Mouse (Mus musculus) B cell, adult 2 months (primary cell): ENCODE data around the gene Ifitm6.
"Not testable (repeated sequence)": the region's sequence is repeated elsewhere in the genome, so short reads cannot be mapped to it uniquely, and the experiment has no call there.

Experiments
- DNase-seq, 2 experiments: peaks; one replicate each; pipeline ENCODE4 v3.0.0; 2022

Ifitm6 gene

DNA sequence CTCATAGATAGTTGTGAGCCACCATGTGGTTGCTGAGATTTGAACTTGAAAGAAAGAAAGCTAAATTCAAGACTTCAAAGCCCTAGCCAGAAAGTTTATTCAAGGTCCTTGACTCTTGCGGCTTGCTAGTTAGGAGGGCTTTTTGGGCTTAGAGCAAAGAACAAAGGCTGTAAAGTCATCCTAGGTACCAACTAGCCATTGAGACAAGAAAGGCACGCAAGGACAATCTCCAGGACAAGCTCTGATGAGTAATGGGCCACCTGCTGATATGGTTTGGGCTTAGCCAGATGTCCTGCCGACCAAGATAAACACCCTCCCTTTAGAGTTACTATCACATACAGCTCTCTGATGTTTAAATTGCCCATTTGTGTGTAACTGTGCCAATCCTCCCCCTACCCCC is 49.0 kb downstream of the Ifitm6 start:
- not testable (repeated sequence) for DNase-seq

DNA sequence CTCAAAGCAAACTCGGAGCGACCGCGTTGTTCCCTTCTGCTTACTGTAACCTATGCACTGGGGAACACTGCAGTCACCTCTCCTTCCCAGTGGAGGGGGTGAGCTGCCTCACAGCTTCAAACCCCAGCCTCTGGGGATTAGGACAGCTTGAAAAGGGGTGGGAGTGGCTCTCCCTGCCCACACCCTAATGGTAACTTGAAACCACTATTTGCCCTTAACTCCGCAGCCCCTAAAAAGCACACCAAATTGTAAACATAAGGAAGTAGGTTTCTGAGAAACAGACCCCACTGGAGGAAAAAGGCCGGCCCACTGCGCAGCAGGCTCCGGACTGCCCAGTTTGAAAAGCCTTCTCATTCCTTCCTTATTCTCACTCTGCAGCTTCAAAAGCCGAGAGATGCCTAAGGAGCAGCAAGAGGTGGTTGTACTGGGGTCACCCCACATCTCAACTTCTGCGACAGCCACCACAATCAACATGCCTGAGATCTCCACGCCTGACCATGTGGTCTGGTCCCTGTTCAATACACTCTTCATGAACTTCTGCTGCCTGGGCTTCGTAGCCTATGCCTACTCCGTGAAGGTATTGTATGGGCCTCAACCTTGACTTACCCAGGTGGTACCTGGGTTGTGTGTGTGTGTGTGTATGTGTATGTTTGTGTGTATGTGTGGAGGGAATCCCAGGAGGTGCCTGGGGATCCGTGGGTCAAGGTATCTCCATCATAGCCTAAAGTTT is 49.7 kb downstream of the Ifitm6 start:
- no peak for DNase-seq

DNA sequence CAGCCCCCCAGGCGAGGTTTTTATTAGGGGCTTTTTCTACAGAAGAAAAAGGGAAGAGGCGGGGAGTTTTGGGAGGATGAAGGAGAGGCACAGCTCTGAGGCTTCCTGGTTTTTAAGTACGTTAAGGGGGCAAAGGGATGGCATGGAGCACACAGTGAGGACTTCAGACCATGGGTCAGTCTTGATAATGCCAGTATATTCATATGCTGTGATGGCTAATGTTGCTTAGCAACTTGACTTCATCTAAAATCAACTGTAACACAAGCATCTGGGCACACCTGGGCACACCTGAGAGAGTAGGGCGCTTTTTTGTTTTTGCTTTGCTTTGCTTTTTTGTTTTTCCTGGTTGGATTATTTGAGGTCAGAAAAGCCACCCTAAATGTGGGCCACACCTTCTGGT is 50.8 kb downstream of the Ifitm6 start, which contains the start of gene Ifitm1:
Gene Ifitm1, plus strand, starts transcription at position 301 of the 400 bp plus-strand sequence.
- DNase-seq, result no peak
